Mouse (Mus musculus): ENCODE data around the gene Gm2310. TPM values are rescaled to one million over a fixed set of nuclear protein-coding genes. Genes with fewer than 3 reads are reported as not detected.

The Gm2310 gene
- total and polyA plus RNA-seq, 3 experiments: not detected

Other genes starting within 250 kb of the Gm2310 start
- gene Nipbl, start 75.5 kb downstream of the Gm2310 start, total RNA-seq (2012; rRNA removed): 18.7 and 19.8 TPM in 2 replicates
- 16.2 and 16.3 TPM in 2 replicates for gene Nipbl, start 75.5 kb downstream of the Gm2310 start, total RNA-seq (2014; rRNA removed)
- gene Nipbl, start 75.5 kb downstream of the Gm2310 start, polyA plus RNA-seq (2012; ENCODE audit: insufficient read length, low read depth): 26.6 and 30.8 TPM in 2 replicates
- gene Slc1a3, start 190.8 kb upstream of the Gm2310 start, total RNA-seq (2012; rRNA removed): 9.9 and 12.6 TPM in 2 replicates
- 6.5 and 8.2 TPM in 2 replicates for gene Slc1a3, start 190.8 kb upstream of the Gm2310 start, total RNA-seq (2014; rRNA removed)
- 3.7 and 4.5 TPM in 2 replicates for gene Slc1a3, start 190.8 kb upstream of the Gm2310 start, polyA plus RNA-seq (2012; ENCODE audit: insufficient read length, low read depth)